Mouse (Mus musculus) kidney, adult 2 months (tissue): ENCODE measurements around the gene Rbm19. TPM values are rescaled to one million over a fixed set of nuclear protein-coding genes. Genes with fewer than 3 reads are reported as not detected.

Experiments used
- DNase-seq: peaks from one replicate; pipeline ENCODE4 v3.0.0; 2021
- H3K27ac ChIP-seq: fragments of 200-500 bp; 2 replicates; pipeline ENCODE4 v1.5.1; 2012; ENCODE audit warnings: low read depth, low read length, control low read depth, inconsistent platforms; ENCODE audit not compliant: insufficient read depth
- H3K27me3 ChIP-seq: fragments of 200-500 bp; replicated peaks from 2 replicates; pipeline ENCODE4 v1.6.1; 2012; ENCODE audit warnings: mild to moderate bottlenecking, moderate library complexity, low read length, inconsistent platforms; ENCODE audit not compliant: control insufficient read depth, insufficient read depth
- H3K36me3 ChIP-seq: fragments of 200-500 bp; 2 replicates; pipeline ENCODE4 v1.6.1; 2012; ENCODE audit warnings: mild to moderate bottlenecking, moderate library complexity, low read length, inconsistent platforms; ENCODE audit not compliant: control insufficient read depth, insufficient read depth
- H3K4me1 ChIP-seq: fragments of 200-500 bp; 2 replicates; pipeline ENCODE4 v1.6.1; 2011; ENCODE audit warnings: low read length; ENCODE audit not compliant: control insufficient read depth, insufficient read depth
- H3K4me3 ChIP-seq: fragments of 200-500 bp; 2 replicates; pipeline ENCODE4 v1.5.1; 2011; ENCODE audit warnings: mild to moderate bottlenecking, low read depth, low read length, control low read depth; ENCODE audit not compliant: insufficient read depth
- CTCF ChIP-seq: fragments of 200-500 bp; conservative IDR thresholded peaks from 2 replicates; pipeline ENCODE4 v1.5.1; 2011; ENCODE audit warnings: low read depth, mild to moderate bottlenecking, control low read depth, low read length, moderate library complexity, mixed read lengths; ENCODE audit not compliant: insufficient read depth, insufficient read length
- POLR2A ChIP-seq: fragments of 200-500 bp; IDR thresholded peaks from one replicate; pipeline ENCODE4 v1.6.1; 2011; ENCODE audit warnings: low read depth, low read length, control low read depth
- WGBS: fragments of 180-500 bp; shearing (Covaris S2); methylation state at CpG from one replicate; pipeline ENCODE4 v1.1.7; 2018; 5-methylcytosine and 5-hydroxymethylcytosine counted together
- polyA plus RNA-seq: library from polyadenylated mRNA; depleted of rRNA; stranded (reverse); fragments of >200 nt; gene quantifications from 2 replicates; pipeline ENCODE4 v1.2.3, GENCODE M21; 2012

The Rbm19 gene
- polyA plus RNA-seq, 1 experiment, result 12.1 TPM

- no peak overlapping the region for H3K4me3 ChIP-seq
- H3K4me1 ChIP-seq, result no peaks in the 10 kb centered on the region
- no peak overlapping the region for H3K27ac ChIP-seq
- TF ChIP-seq POLR2A (no peak), CTCF (no peak)
- no peaks in the 10 kb centered on the region for H3K27me3 ChIP-seq
- no peaks in the 10 kb centered on the region for H3K36me3 ChIP-seq
- WGBS, result 86% methylated on average over 16 of the region's 16 CpGs
- DNase-seq, result peak; percentile 46
Observed at GRCm38 (mm10) chr5:120124881-120125690, 8.8 kb downstream of the Rbm19 start.

GRCm38 (mm10) chr5:120127641-120128040, 11.4 kb downstream of the Rbm19 start:
- Histone ChIP-seq H3K4me1 (no peaks in the 10 kb centered on the region), H3K27ac (no peak overlapping the region), H3K36me3 (no peaks in the 10 kb centered on the region), H3K27me3 (no peaks in the 10 kb centered on the region), H3K4me3 (no peak overlapping the region)
- WGBS, result 59% methylated on average over 10 of the region's 10 CpGs
- TF ChIP-seq CTCF, result peak; percentile 75
- no peak for TF ChIP-seq POLR2A
- DNase-seq, result no peak

GRCm38 (mm10) chr5:120128511-120128910, 12.2 kb downstream of the Rbm19 start:
- DNase-seq, result no peak
- H3K36me3 ChIP-seq, result no peaks in the 10 kb centered on the region
- H3K4me1 ChIP-seq, result no peaks in the 10 kb centered on the region
- H3K4me3 ChIP-seq, result no peak overlapping the region
- H3K27ac ChIP-seq, result no peak overlapping the region
- no peak for TF ChIP-seq CTCF
- no peaks in the 10 kb centered on the region for H3K27me3 ChIP-seq
- WGBS, result 91% methylated on average over 5 of the region's 5 CpGs

GRCm38 (mm10) chr5:120129070-120129469, 12.8 kb downstream of the Rbm19 start:
- Histone ChIP-seq H3K4me3 (no peak overlapping the region), H3K27me3 (no peaks in the 10 kb centered on the region), H3K36me3 (no peaks in the 10 kb centered on the region), H3K4me1 (no peaks in the 10 kb centered on the region), H3K27ac (no peak overlapping the region)
- 97% methylated on average over 7 of the region's 7 CpGs for WGBS
- TF ChIP-seq CTCF, result no peak
- TF ChIP-seq POLR2A, result no peak
- no peak for DNase-seq

GRCm38 (mm10) chr5:120129761-120130160, 13.5 kb downstream of the Rbm19 start:
- Histone ChIP-seq H3K4me3 (no peak overlapping the region), H3K36me3 (no peaks in the 10 kb centered on the region), H3K27me3 (no peaks in the 10 kb centered on the region), H3K4me1 (no peaks in the 10 kb centered on the region), H3K27ac (no peak overlapping the region)
- 94% methylated on average over 7 of the region's 7 CpGs for WGBS
- DNase-seq, result no peak
- no peak for TF ChIP-seq POLR2A
- TF ChIP-seq CTCF, result no peak

- Histone ChIP-seq H3K36me3 (no peaks in the 10 kb centered on the region), H3K4me3 (no peak overlapping the region), H3K27me3 (no peaks in the 10 kb centered on the region), H3K27ac (no peak overlapping the region), H3K4me1 (no peaks in the 10 kb centered on the region)
- DNase-seq, result no peak
- 97% methylated on average over 2 of the region's 2 CpGs for WGBS
- TF ChIP-seq POLR2A (no peak), CTCF (no peak)
Observed at GRCm38 (mm10) chr5:120130163-120130562, 13.9 kb downstream of the Rbm19 start.

- no peaks in the 10 kb centered on the region for H3K4me1 ChIP-seq
- no peak overlapping the region for H3K27ac ChIP-seq
- no peaks in the 10 kb centered on the region for H3K27me3 ChIP-seq
- DNase-seq, result peak; percentile 27
- 64% methylated on average over 5 of the region's 5 CpGs for WGBS
- no peak overlapping the region for H3K4me3 ChIP-seq
- peak; percentile 70 for TF ChIP-seq CTCF
- TF ChIP-seq POLR2A, result no peak
- no peaks in the 10 kb centered on the region for H3K36me3 ChIP-seq
Observed at GRCm38 (mm10) chr5:120131600-120131999, 15.3 kb downstream of the Rbm19 start.
